ENCODE assay signal across 25 mouse cellular contexts in genomic region chr2:80542801-80543200, GRCm38 (mm10). TPM values are rescaled to one million over a fixed set of nuclear protein-coding genes. Genes with fewer than 3 reads are reported as not detected.
DNase-seq lines count a peak whose midpoint lies in the region; ATAC-seq and TF ChIP-seq lines count a peak whose summit lies in the region.
"Had no signal": no experiment of that assay in that cellular context is flagged by ENCODE, and none has a peak within 500 bp of the region (broad histone marks: within the 10 kb centered on the region; RNA-seq: fewer than 3 reads in every experiment).

No protein-coding gene starts in this region.

- WGBS in liver, embryonic 12.5 days (ENCODE audit: insufficient replicate concordance) = 75% methylated on average over 5 of the region's 5 CpGs
- WGBS in liver, postnatal 0 days (ENCODE audit: insufficient replicate concordance) = 80% methylated on average over 5 of the region's 5 CpGs
- 73% methylated on average over 5 of the region's 5 CpGs for WGBS in stomach, postnatal 0 days

- H3K4me2 ChIP-seq in liver, embryonic 12.5 days = no peak overlapping the region
- no peak overlapping the region for H3K4me2 ChIP-seq in liver, postnatal 0 days (ENCODE audit: low read depth, low read length)
- H3K4me2 ChIP-seq in stomach, postnatal 0 days (replicated peaks; ENCODE audit: low read depth) = no peak overlapping the region
- H3K4me2 ChIP-seq: embryonic facial prominence, embryonic 12.5 days had no signal

- no peak overlapping the region for H3K9ac ChIP-seq in liver, embryonic 12.5 days
- no peak overlapping the region for H3K9ac ChIP-seq in liver, postnatal 0 days (replicated peaks)
- H3K9ac ChIP-seq in stomach, postnatal 0 days (ENCODE audit: low read length) = no peak overlapping the region
- H3K9ac ChIP-seq: embryonic facial prominence, embryonic 12.5 days had no signal

- no peak for TF ChIP-seq CTCF in liver, postnatal 0 days (IDR thresholded peaks at IDR 0.05; ENCODE audit: low read depth)
- TF ChIP-seq CTCF in stomach, postnatal 0 days (IDR thresholded peaks at IDR 0.05; ENCODE audit: low read depth) = no peak

- TF ChIP-seq EP300 in liver, postnatal 0 days (IDR thresholded peaks at IDR 0.05; ENCODE audit: low read depth) = no peak
- TF ChIP-seq EP300 in stomach, postnatal 0 days (optimal IDR thresholded peaks at IDR 0.05) = no peak

- H3K27ac ChIP-seq in liver, embryonic 12.5 days = no peak overlapping the region
- no peak overlapping the region for H3K27ac ChIP-seq in liver, postnatal 0 days (ENCODE audit: low read depth)
- no peak overlapping the region for H3K27ac ChIP-seq in stomach, postnatal 0 days (replicated peaks)
- H3K27ac ChIP-seq: embryonic facial prominence, embryonic 10.5 days; embryonic facial prominence, embryonic 12.5 days had no signal

- no peak for DNase-seq in frontal cortex, postnatal 25 days (ENCODE audit: low spot score in 2 of 2)
- DNase-seq in liver, postnatal 0 days = no peak
- peak; percentile 20 for DNase-seq in 3T3-L1 (ENCODE audit: low read depth, low spot score)
- DNase-seq in stomach, postnatal 0 days (ENCODE audit: low spot score) = no peak
- no peak for DNase-seq in left cerebral cortex, adult 18-20 months (ENCODE audit: low spot score in 2 of 2)
- DNase-seq: adrenal gland, adult 8-10 months; adrenal gland, postnatal 14 days; adrenal gland, postnatal 36 days; B cell, adult 2 months; cerebellum, adult 11-12 months; cerebellum, adult 2 months; cerebellum, adult 9-10 months; cerebellum, postnatal 10 days; cerebellum, postnatal 25 days had no signal

- no peaks in the 10 kb centered on the region for H3K4me1 ChIP-seq in liver, embryonic 12.5 days
- H3K4me1 ChIP-seq in liver, postnatal 0 days (ENCODE audit: insufficient read depth) = no peaks in the 10 kb centered on the region
- H3K4me1 ChIP-seq in stomach, postnatal 0 days (replicated peaks; ENCODE audit: control insufficient read depth, insufficient read depth) = no peaks in the 10 kb centered on the region
- H3K4me1 ChIP-seq: embryonic facial prominence, embryonic 10.5 days; embryonic facial prominence, embryonic 12.5 days had no signal

- H3K9me3 ChIP-seq in liver, embryonic 12.5 days (replicated peaks) = no peaks in the 10 kb centered on the region
- no peaks in the 10 kb centered on the region for H3K9me3 ChIP-seq in liver, postnatal 0 days (ENCODE audit: low read length)
- no peaks in the 10 kb centered on the region for H3K9me3 ChIP-seq in stomach, postnatal 0 days (ENCODE audit: control insufficient read depth, low read length)
- H3K9me3 ChIP-seq: embryonic facial prominence, embryonic 10.5 days; embryonic facial prominence, embryonic 12.5 days; G1E had no signal

- peak; percentile 47 for ATAC-seq in frontal cortex, adult (ENCODE audit: low TSS enrichment)
- ATAC-seq in liver, embryonic 12.5 days = 0 out of 2 replicates have a peak, but pooled peaks have one; percentile 27
- ATAC-seq in liver, postnatal 0 days = no peak
- ATAC-seq in stomach, postnatal 0 days (ENCODE audit: low FRiP score, low TSS enrichment) = peak; percentile 75; the same call in 1 of the 2 replicates
- ATAC-seq: activated CD4-positive, CD25-positive, alpha-beta regulatory T cell, adult 4 months; CD4-positive, CD25-positive, alpha-beta regulatory T cell, adult 4 months; forebrain, embryonic 14.5 days; forebrain, embryonic 16.5 days; Patski had no signal

- H3K4me3 ChIP-seq in liver, embryonic 12.5 days = no peak overlapping the region
- no peak overlapping the region for H3K4me3 ChIP-seq in liver, postnatal 0 days (ENCODE audit: low read depth, low read length)
- H3K4me3 ChIP-seq in stomach, postnatal 0 days (ENCODE audit: low read depth, low read length) = no peak overlapping the region
- H3K4me3 ChIP-seq: embryonic facial prominence, embryonic 10.5 days; embryonic facial prominence, embryonic 12.5 days had no signal

- no peaks in the 10 kb centered on the region for H3K27me3 ChIP-seq in liver, embryonic 12.5 days (replicated peaks)
- no peaks in the 10 kb centered on the region for H3K27me3 ChIP-seq in liver, postnatal 0 days (ENCODE audit: insufficient read depth, low read length)
- H3K27me3 ChIP-seq in stomach, postnatal 0 days (ENCODE audit: control insufficient read depth, insufficient read depth, low read length) = no peaks in the 10 kb centered on the region
- H3K27me3 ChIP-seq: CH12.LX; embryonic facial prominence, embryonic 12.5 days; Patski had no signal

- H3K36me3 ChIP-seq in liver, embryonic 12.5 days = peaks cover 64% of the 10 kb centered on the region
- peaks cover 10% of the 10 kb centered on the region for H3K36me3 ChIP-seq in liver, postnatal 0 days (replicated peaks; ENCODE audit: insufficient read depth, low read length)
- H3K36me3 ChIP-seq in stomach, postnatal 0 days (ENCODE audit: control insufficient read depth, insufficient read depth, low read length) = peaks cover 10% of the 10 kb centered on the region; the same call in 1 of the 2 replicates

RNA-seq across cellular contexts. Expression of gene Nckap1, which starts 38.4 kb away (rescaled TPM):
- 29.2 and 30.0 TPM in 2 replicates for polyA plus RNA-seq in liver, embryonic 12.5 days (2016; fragmentation: Nextera tagmentation; extraction: Ambion mirVana)
- polyA plus RNA-seq in liver, postnatal 0 days (2015; fragmentation: Nextera tagmentation; extraction: Ambion mirVana) = 10.8 and 11.5 TPM in 2 replicates
- polyA plus RNA-seq in stomach, postnatal 0 days (2015; fragmentation: Nextera tagmentation; extraction: Ambion mirVana) = 51.0 and 51.6 TPM in 2 replicates
- total RNA-seq in left cerebral cortex, adult 18-20 months (2021) = 100 to 1,000 TPM; 412 to 413 TPM
